Mouse (Mus musculus) ES-E14 (cell line): ENCODE measurements around the gene Psapl1.

Experiments
- HCFC1 ChIP-seq: IDR thresholded peaks from 2 replicates; pipeline ENCODE4 v1.6.1; 2012; ENCODE audit warnings: low read length, inconsistent platforms, borderline replicate concordance; ENCODE audit not compliant: insufficient read depth
- MAFK ChIP-seq: IDR thresholded peaks from 2 replicates; pipeline ENCODE4 v1.6.1; 2014; ENCODE audit warnings: mild to moderate bottlenecking, low read depth, low read length, inconsistent platforms; ENCODE audit not compliant: insufficient read depth
- ZNF384 ChIP-seq: IDR thresholded peaks from 2 replicates; pipeline ENCODE4 v1.6.1; 2012; ENCODE audit warnings: low read depth, low read length, inconsistent platforms

DNA sequence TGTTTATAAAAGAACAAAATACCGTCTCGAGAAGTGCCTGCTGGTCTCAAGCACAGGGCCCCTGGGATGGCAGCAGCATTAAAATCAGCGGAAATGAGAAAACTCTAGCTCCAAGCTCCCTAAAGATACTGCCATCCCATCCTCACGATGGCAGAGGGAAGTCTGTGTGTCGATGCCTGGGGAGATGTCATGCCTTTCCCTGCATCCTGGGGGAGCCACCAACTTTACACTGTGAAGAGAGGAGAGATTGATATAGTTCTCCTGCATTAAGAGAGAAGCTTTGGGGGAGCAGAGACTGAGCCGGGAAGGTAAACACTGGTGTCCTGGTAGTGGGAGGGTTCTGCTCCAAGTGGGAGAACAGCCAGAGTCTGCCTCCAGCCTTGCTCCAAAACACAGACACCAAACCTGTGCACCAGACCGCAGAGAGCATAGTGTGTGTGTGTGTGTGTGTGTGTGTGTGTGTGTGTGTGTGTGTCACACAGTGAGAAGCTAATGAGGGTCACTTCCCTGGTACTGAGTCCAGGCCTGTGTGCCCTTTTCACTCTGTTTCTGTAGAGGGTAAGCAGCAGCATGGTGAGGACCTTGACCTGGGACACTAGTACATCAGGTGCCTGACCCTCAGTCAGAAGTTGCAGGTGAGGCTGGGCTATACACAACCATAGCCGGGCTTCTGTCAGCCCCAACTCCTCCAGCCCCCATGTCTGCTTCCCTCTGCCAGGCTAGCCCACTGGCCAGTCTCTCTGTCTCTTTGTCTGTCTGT, 17.3 kb upstream of the Psapl1 start:
- TF ChIP-seq HCFC1 (no peak), MAFK (no peak), ZNF384 (no peak)
